Mouse (Mus musculus) embryonic facial prominence, embryonic 15.5 days (tissue): Measurements from ENCODE around the gene Gpn3. TPM values are rescaled to one million over a fixed set of nuclear protein-coding genes. Genes with fewer than 3 reads are reported as not detected.
A peak's percentile ranks its signal among the peaks of the same experiment; 100 is the strongest.

Experiments used
- ATAC-seq: fragments of 200-750 bp; cut with Nextera tagmentation; 2 replicates; pipeline ENCODE4 v1.8.0; 2017; ENCODE audit warnings: low read depth, moderate TSS enrichment; ENCODE audit not compliant: insufficient number of reproducible peaks, low FRiP score, low TSS enrichment
- H3K27ac ChIP-seq: fragments of 300-500 bp; sonication (generic); replicated peaks from 2 replicates; pipeline ENCODE4 v1.5.1; 2015; ENCODE audit warnings: mild to moderate bottlenecking, inconsistent platforms
- H3K27me3 ChIP-seq: fragments of 300-500 bp; sonication (generic); 2 replicates; pipeline ENCODE4 v1.6.1; 2015; ENCODE audit warnings: inconsistent platforms
- H3K36me3 ChIP-seq: fragments of 300-500 bp; sonication (generic); 2 replicates; pipeline ENCODE4 v1.6.1; 2015; ENCODE audit warnings: mild to moderate bottlenecking, inconsistent platforms
- H3K4me1 ChIP-seq: fragments of 300-500 bp; sonication (generic); 2 replicates; pipeline ENCODE4 v1.6.1; 2015; ENCODE audit warnings: inconsistent platforms
- H3K4me2 ChIP-seq: fragments of 300-500 bp; sonication (generic); replicated peaks from 2 replicates; pipeline ENCODE4 v1.6.1; 2015; ENCODE audit warnings: mild to moderate bottlenecking, inconsistent platforms
- H3K4me3 ChIP-seq: fragments of 300-500 bp; sonication (generic); replicated peaks from 2 replicates; pipeline ENCODE4 v1.5.1; 2015; ENCODE audit warnings: mild to moderate bottlenecking, inconsistent platforms
- H3K9ac ChIP-seq: fragments of 300-500 bp; sonication (generic); 2 replicates; pipeline ENCODE4 v1.6.1; 2015; ENCODE audit warnings: inconsistent platforms
- H3K9me3 ChIP-seq: fragments of 300-500 bp; sonication (generic); replicated peaks from 2 replicates; pipeline ENCODE4 v1.6.1; 2016; ENCODE audit warnings: inconsistent platforms
- WGBS: fragments of 180-500 bp; shearing (Covaris S2); methylation state at CpG from one replicate; pipeline ENCODE4 v1.1.7; 2015; 5-methylcytosine and 5-hydroxymethylcytosine counted together
- polyA plus RNA-seq: library from polyadenylated mRNA; unstranded; fragments of >200 nt; fragmentation: Nextera tagmentation; extraction: Ambion mirVana; gene quantifications from 2 replicates; pipeline ENCODE4 v1.2.1, GENCODE M21; 2015

Gene Gpn3
- polyA plus RNA-seq, 1 experiment from 2014 or later = 61.3 TPM

- ATAC-seq = no peak
- H3K27me3 ChIP-seq = no peaks in the 10 kb centered on the region
- no peak overlapping the region for H3K4me2 ChIP-seq
- no peak overlapping the region for H3K9ac ChIP-seq
- H3K4me3 ChIP-seq = no peak overlapping the region
- H3K9me3 ChIP-seq = no peaks in the 10 kb centered on the region
- H3K27ac ChIP-seq = no peak overlapping the region
- H3K4me1 ChIP-seq = no peaks in the 10 kb centered on the region
- no peaks in the 10 kb centered on the region for H3K36me3 ChIP-seq
- WGBS = 69% methylated on average over 4 of the region's 4 CpGs
Observed at GRCm38 (mm10) chr5:122345777-122346176, 25.9 kb upstream of the Gpn3 start.

- H3K9ac ChIP-seq = peak within 1 kb of the TSS; percentile 78
- 3% methylated on average over 51 of the region's 51 CpGs for WGBS
- peak within 1 kb of the TSS; percentile 73 for H3K27ac ChIP-seq
Observed at GRCm38 (mm10) chr5:122353807-122354491, 17.7 kb upstream of the Gpn3 start, which contains the start of the genes Rad9b and Vps29. Gene Rad9b (minus strand): TSS chr5:122354233. Gene Vps29 (plus strand): TSS chr5:122354369.

GRCm38 (mm10) chr5:122354492-122355067, 17.1 kb upstream of the Gpn3 start:
- WGBS = under 1% methylated on average over 53 of the region's 57 CpGs
- ATAC-seq = peak; percentile 71
- no peaks in the 10 kb centered on the region for H3K4me1 ChIP-seq
- H3K9me3 ChIP-seq = no peaks in the 10 kb centered on the region
- peak overlapping the region; percentile 96 for H3K4me3 ChIP-seq
- peak overlapping the region; percentile 73 for H3K27ac ChIP-seq
- peak overlapping the region; percentile 74 for H3K4me2 ChIP-seq
- H3K36me3 ChIP-seq = no peaks in the 10 kb centered on the region
- no peaks in the 10 kb centered on the region for H3K27me3 ChIP-seq
- H3K9ac ChIP-seq = peak overlapping the region; percentile 78

More at GRCm38 (mm10) chr5:122353807-122354491, 17.7 kb upstream of the Gpn3 start, which contains the start of the genes Rad9b and Vps29:
- Histone ChIP-seq H3K36me3 (no peaks in the 10 kb centered on the region), H3K4me2 (peak within 1 kb of the TSS; percentile 74), H3K9me3 (no peaks in the 10 kb centered on the region), H3K4me3 (peak within 1 kb of the TSS; percentile 96), H3K27me3 (no peaks in the 10 kb centered on the region), H3K4me1 (no peaks in the 10 kb centered on the region)
- ATAC-seq = peak; percentile 92

- 0% methylated on average over 53 of the region's 53 CpGs for WGBS
- Histone ChIP-seq H3K4me2 (peak within 1 kb of the TSS; percentile 69), H3K4me1 (peaks cover 12% of the 10 kb centered on the region), H3K27ac (peak within 1 kb of the TSS; percentile 94), H3K4me3 (peak within 1 kb of the TSS; percentile 69), H3K36me3 (peaks cover 38% of the 10 kb centered on the region), H3K9ac (peak within 1 kb of the TSS; percentile 74), H3K9me3 (no peaks in the 10 kb centered on the region), H3K27me3 (no peaks in the 10 kb centered on the region)
- peak; percentile 93 for ATAC-seq
Observed at GRCm38 (mm10) chr5:122372192-122372769, 605 bp downstream of the Gpn3 start, which contains the start of gene Fam216a. Gene Fam216a (minus strand): TSS chr5:122372364.

- H3K27ac ChIP-seq = peak overlapping the region; percentile 94
- peak overlapping the region; percentile 69 for H3K4me2 ChIP-seq
- H3K36me3 ChIP-seq = peaks cover 33% of the 10 kb centered on the region
- H3K4me3 ChIP-seq = peak overlapping the region; percentile 69
- peak overlapping the region; percentile 71 for H3K9ac ChIP-seq
- no peaks in the 10 kb centered on the region for H3K9me3 ChIP-seq
- WGBS = 5% methylated on average over 5 of the region's 5 CpGs
- ATAC-seq = no peak
- H3K4me1 ChIP-seq = peaks cover 12% of the 10 kb centered on the region
- H3K27me3 ChIP-seq = no peaks in the 10 kb centered on the region
Observed at GRCm38 (mm10) chr5:122372878-122373277, 1.2 kb downstream of the Gpn3 start.

- peaks cover 12% of the 10 kb centered on the region for H3K4me1 ChIP-seq
- H3K9me3 ChIP-seq = no peaks in the 10 kb centered on the region
- H3K36me3 ChIP-seq = peaks cover 43% of the 10 kb centered on the region
- no peaks in the 10 kb centered on the region for H3K27me3 ChIP-seq
- WGBS = 87% methylated on average over 4 of the region's 4 CpGs
- no peak overlapping the region for H3K9ac ChIP-seq
- H3K4me2 ChIP-seq = no peak overlapping the region
- H3K27ac ChIP-seq = no peak overlapping the region
- ATAC-seq = no peak
- no peak overlapping the region for H3K4me3 ChIP-seq
Observed at GRCm38 (mm10) chr5:122377101-122377833, 5.6 kb downstream of the Gpn3 start.

GRCm38 (mm10) chr5:122378171-122378570, 6.5 kb downstream of the Gpn3 start:
- Histone ChIP-seq H3K36me3 (peaks cover 49% of the 10 kb centered on the region), H3K4me1 (peaks cover 6% of the 10 kb centered on the region), H3K27me3 (no peaks in the 10 kb centered on the region), H3K27ac (no peak overlapping the region), H3K9me3 (no peaks in the 10 kb centered on the region), H3K4me3 (no peak overlapping the region), H3K9ac (no peak overlapping the region), H3K4me2 (no peak overlapping the region)
- 90% methylated on average over 12 of the region's 12 CpGs for WGBS
- ATAC-seq = no peak

GRCm38 (mm10) chr5:122379374-122380155, 7.9 kb downstream of the Gpn3 start:
- Histone ChIP-seq H3K36me3 (peaks cover 46% of the 10 kb centered on the region), H3K9me3 (no peaks in the 10 kb centered on the region), H3K27ac (no peak overlapping the region), H3K4me3 (no peak overlapping the region), H3K4me1 (no peaks in the 10 kb centered on the region), H3K4me2 (no peak overlapping the region), H3K27me3 (no peaks in the 10 kb centered on the region), H3K9ac (no peak overlapping the region)
- 55% methylated on average over 11 of the region's 11 CpGs for WGBS
- ATAC-seq = peak; percentile 34; the same call in 1 of the 2 replicates

- Histone ChIP-seq H3K9ac (no peak overlapping the region), H3K4me2 (no peak overlapping the region), H3K36me3 (no peaks in the 10 kb centered on the region), H3K4me1 (peaks cover 11% of the 10 kb centered on the region), H3K27ac (no peak overlapping the region), H3K27me3 (no peaks in the 10 kb centered on the region), H3K9me3 (no peaks in the 10 kb centered on the region), H3K4me3 (no peak overlapping the region)
- WGBS = 86% methylated on average over 5 of the region's 5 CpGs
- ATAC-seq = no peak
Observed at GRCm38 (mm10) chr5:122390006-122390405, 18.3 kb downstream of the Gpn3 start.

GRCm38 (mm10) chr5:122390671-122391070, 19.0 kb downstream of the Gpn3 start:
- no peak overlapping the region for H3K27ac ChIP-seq
- H3K27me3 ChIP-seq = no peaks in the 10 kb centered on the region
- H3K36me3 ChIP-seq = no peaks in the 10 kb centered on the region
- no peak overlapping the region for H3K4me3 ChIP-seq
- H3K9me3 ChIP-seq = no peaks in the 10 kb centered on the region
- ATAC-seq = no peak
- H3K4me1 ChIP-seq = peaks cover 11% of the 10 kb centered on the region
- H3K4me2 ChIP-seq = no peak overlapping the region
- H3K9ac ChIP-seq = no peak overlapping the region
